Mouse (Mus musculus) urinary bladder, postnatal 36 days (tissue): ENCODE measurements around the gene Dcakd.

Source experiments
- DNase-seq, 2 experiments: peaks; one replicate each; pipeline ENCODE4 v3.0.0; 2022; ENCODE audit warnings: low spot score in 2 of 2, mixed read lengths in 1 of 2

Dcakd gene

DNA sequence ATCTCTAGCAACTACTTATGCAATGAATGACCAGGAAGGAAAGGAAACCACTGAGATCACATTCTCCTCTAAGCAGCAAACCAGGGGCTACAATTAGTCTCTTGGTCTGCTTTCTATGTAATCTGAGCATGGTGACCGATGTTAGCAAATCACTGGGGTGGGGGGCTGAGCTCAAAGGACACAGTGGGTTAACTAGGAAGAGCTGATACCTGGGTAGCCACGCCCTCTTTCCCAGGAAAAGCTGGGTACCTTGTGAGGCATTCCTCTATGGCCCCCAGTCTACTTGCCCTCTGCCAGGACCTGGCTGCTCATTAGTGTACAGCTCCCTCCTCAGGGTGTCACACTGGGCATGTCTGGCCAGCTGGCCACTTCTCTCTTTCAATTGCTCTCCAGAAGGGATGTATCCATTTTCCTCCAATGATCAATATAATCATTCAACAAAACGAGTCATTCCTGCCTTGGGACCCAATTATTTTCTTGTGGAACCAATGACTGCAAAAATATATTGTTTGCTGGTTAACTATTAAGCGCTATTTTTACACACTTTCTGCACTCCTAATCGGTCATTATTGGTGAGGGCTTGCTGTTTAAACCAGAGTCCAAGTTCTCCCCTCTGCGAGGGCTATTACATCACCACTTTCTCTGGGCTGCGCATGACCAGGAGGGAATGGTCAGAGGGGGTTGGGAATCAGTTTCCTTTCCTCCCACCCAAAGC lies 21.7 kb downstream of the Dcakd start:
- no peak for DNase-seq

DNA sequence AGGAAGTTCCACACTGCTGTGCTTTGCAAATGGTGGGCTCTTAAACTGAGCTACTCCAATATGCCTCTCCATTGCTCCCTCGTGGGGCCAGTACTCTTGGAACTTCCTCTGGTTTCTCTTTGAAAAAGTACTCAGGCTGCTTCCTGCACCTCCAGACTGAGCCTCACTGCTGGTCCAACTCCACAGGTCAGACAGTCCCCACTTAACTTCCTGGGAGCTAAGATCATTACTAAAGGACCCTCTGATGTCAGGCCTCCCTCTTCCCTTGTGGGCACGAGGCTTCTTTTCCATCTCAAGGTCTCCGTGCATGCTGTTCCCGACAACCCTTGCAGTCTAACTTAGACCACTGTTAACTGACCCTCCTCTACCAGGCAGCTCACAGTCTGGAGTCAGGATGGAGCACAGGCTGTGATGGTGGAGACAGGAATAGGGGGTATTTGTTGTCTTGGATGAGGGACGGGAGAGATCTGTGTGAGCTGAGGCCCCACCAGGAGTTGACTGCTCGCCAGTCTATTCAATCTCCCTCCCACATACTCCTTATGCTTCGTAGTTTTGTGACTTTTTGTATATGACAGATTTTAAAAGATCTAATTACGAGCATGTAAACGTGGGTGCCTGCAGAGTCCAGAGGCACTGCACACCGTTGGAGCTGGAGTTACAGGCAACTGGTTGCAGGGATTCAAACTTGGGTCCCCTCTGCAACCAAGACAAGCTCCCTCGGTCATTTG lies 22.7 kb downstream of the Dcakd start:
- DNase-seq, result no peak

- no peak for DNase-seq
Measured at GRCm38 (mm10) chr11:103004852-103005251, 23.3 kb downstream of the Dcakd start.

GRCm38 (mm10) chr11:103003210-103003609 lies 24.9 kb downstream of the Dcakd start:
- DNase-seq, result peak; percentile 78 to 86

GRCm38 (mm10) chr11:103001063-103001462 lies 27.1 kb downstream of the Dcakd start:
- DNase-seq, result no peak

GRCm38 (mm10) chr11:103000111-103000510 lies 28.0 kb downstream of the Dcakd start:
- no peak for DNase-seq

DNA sequence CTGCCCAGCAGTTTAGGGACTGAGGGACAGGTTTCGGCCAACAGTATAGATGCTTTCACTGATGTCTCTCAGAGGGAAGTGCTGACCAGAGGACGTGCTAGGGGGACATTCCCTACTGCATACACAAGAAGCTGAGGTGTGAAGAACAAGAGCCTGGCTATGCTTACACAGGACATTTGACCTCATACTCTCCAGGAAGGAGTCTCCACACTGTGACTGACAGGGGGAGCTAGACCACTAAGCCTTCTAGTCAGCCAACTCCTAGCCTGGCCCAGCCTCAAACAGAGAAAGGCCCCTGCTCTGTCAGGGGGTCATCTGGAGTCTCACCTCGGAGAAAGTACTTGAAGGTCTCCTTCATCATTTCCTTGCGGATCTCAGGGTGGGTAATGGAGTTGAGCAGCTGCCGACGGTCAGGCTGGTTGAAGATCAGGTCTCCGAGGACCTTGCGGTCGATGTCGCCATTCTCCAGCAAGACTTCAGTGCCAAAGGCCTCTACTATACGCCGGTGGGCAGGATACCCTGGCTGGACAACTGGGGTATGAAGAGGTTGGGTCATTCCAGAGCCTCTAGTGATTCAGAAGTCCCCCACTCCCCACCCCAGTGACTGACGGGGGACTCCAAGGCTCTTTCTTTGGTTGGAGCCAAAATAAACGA lies 28.7 kb downstream of the Dcakd start:
- no peak for DNase-seq

- DNase-seq, result no peak
Measured at GRCm38 (mm10) chr11:102998577-102999316, 29.4 kb downstream of the Dcakd start.

DNA sequence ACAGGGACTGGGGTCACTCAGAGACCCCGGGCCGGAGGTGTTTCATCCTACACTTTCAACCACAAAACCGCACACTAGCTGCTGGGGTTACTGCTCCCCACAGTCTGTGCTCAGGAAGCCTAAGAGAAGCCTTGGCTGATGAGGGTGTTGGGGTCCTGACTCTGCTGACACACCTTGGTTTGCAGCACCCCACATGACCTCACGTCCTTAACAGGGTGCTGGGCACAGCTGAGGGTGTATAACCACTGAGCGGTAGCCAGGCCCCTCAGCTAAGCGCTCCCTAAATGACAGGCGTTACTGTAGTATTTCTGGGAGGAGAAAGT lies 29.9 kb downstream of the Dcakd start:
- DNase-seq, result no peak

- DNase-seq, result no peak
Measured at GRCm38 (mm10) chr11:102996991-102997770, 31.0 kb downstream of the Dcakd start.

DNA sequence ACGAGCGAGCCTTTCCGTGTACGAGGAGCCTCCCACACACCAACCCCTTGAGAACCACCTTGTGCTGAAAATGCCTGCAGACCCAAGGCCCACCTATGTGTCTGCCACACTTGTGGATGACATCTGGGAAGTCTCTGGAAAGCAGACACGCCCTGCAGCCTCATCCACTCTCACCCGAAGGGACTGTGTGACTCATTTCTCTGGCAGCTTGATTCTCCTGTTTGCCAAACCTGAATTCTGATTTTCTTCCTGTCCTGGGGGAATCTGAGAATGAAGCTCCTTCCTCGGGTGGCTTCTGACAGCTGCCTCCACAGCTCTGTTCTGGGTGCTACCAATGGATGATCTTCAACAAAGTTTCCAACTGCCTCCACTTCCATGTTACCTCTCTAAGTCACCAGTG lies 31.7 kb downstream of the Dcakd start:
- peak; percentile 44 to 54 for DNase-seq

GRCm38 (mm10) chr11:102994952-102995351 lies 33.2 kb downstream of the Dcakd start:
- DNase-seq, result no peak

DNA sequence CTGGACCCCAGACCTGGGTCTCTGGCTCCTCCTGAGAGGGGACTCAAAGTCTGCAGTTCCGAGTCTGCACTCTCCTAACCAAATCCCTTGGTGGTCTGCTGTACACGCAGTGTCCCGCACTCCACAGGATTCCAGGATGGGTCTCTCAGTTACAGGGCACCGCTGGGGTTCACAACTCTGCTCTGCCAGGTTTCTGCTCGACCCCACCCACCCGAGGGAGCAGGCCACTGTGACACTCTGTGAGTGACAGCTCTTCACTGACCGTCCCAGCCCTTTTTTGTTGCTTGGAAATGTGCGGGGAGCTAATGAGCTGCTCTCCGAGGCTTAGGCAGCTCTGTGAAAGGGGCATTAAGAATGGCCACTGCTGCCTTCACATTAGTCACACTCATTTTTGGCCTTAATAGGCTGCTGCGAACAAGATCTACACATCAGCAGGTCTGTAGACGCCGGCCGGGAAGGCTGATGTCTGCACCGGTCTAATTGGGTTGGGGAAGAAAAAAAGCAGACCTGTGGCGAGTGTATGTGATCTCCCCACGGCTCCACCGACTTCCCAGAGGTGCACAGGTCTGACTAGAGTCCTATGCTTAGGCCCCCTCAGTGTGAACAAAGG lies 34.6 kb downstream of the Dcakd start:
- no peak for DNase-seq

- peak in 1 of 2 experiments; percentile 67 for DNase-seq
Measured at GRCm38 (mm10) chr11:102992940-102993339, 35.2 kb downstream of the Dcakd start.

- DNase-seq, result no peak
Measured at GRCm38 (mm10) chr11:102991681-102992080, 36.5 kb downstream of the Dcakd start.

DNA sequence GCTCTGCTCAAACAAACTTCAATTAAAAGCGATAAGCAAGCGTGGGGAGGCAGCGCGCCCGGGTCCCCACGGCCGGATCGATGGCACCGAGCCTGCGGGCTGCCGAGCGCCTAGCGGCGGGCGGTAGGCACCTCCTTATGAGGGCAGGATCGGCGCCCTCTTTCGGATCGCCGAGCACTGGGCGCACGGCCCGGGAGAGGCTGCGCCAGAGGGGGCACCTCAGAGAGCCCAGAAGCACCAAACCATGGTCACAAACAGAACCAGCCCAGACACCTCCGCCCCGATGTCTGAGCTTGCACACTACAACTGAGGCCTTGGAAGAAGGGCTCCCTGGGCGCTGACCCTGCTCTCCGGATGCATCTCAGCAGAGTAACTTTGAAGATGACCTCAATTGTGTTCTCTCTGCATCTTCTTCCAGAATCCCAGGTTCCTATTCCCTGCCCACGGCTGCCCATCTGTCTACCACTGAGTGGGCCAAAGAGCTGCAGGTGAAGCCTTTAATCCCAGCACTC lies 37.9 kb downstream of the Dcakd start:
- DNase-seq, result peak in 1 of 2 experiments; percentile 31

- no peak for DNase-seq
Measured at GRCm38 (mm10) chr11:102989641-102990151, 38.4 kb downstream of the Dcakd start.

GRCm38 (mm10) chr11:102985160-102985559 lies 43.0 kb downstream of the Dcakd start:
- no peak for DNase-seq

DNA sequence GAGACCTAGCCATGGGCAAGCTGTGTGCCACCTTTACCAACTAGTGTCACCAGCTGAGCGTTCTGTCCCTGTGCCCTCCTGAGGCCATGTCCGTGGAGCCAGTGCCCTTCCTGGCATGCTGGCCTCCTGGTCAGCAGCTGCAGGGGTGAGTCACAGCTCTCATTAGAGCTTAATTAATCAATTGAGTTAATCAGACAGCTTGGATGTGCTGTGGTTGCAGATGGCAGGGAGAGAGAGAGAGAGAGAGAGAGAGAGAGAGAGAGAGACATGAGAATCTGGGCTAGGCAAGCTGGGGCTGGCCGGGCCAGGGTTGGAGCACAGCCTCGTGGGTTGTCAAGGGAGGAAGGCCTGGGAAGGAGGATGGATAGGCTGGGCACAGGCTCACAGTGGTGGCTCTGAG lies 43.5 kb downstream of the Dcakd start:
- no peak for DNase-seq

GRCm38 (mm10) chr11:102984086-102984485 lies 44.0 kb downstream of the Dcakd start:
- DNase-seq, result no peak
